Mouse (Mus musculus) ovary, adult 10 weeks (tissue): Measurements from ENCODE around the gene Slc28a2. TPM values are rescaled to one million over a fixed set of nuclear protein-coding genes. Genes with fewer than 3 reads are reported as not detected.

Source experiments
- polyA plus RNA-seq: library from polyadenylated mRNA; stranded (reverse); fragments of 350-450 nt; fragmentation: Illumina TruSeq; extraction: RNeasy Lipid Tissue Mini Kit (QIAGEN cat#74804); gene quantifications from one replicate; pipeline ENCODE4 v1.2.3, GENCODE M21; 2014

The Slc28a2 gene
- polyA plus RNA-seq, result 0.51 TPM

GRCm38 (mm10) chr2:122426200-122426599 is at the start of gene Slc28a2:
Gene Slc28a2 (plus strand): TSS chr2:122426477.

GRCm38 (mm10) chr2:122484641-122485040 is 58.4 kb downstream of the Slc28a2 start, which contains the start of gene Gm14085:
Gene Gm14085 (plus strand): TSS chr2:122484941.

Other genes starting within 250 kb of the Slc28a2 start
- gene Patl2, start 240.3 kb upstream of the Slc28a2 start, polyA plus RNA-seq, result 1.0 TPM
- not detected for gene Terb2, start 240.2 kb upstream of the Slc28a2 start, polyA plus RNA-seq
- 21.6 TPM for gene Sord, start 191.7 kb upstream of the Slc28a2 start, polyA plus RNA-seq
- gene Duox2, start 128.0 kb upstream of the Slc28a2 start, polyA plus RNA-seq, result 0.20 TPM
- not detected for gene Duoxa2, start 127.6 kb upstream of the Slc28a2 start, polyA plus RNA-seq
- not detected for gene Duoxa1, start 112.7 kb upstream of the Slc28a2 start, polyA plus RNA-seq
- not detected for gene Duox1, start 110.8 kb upstream of the Slc28a2 start, polyA plus RNA-seq
- not detected for gene Shf, start 57.3 kb upstream of the Slc28a2 start, polyA plus RNA-seq
- 0.31 TPM for gene Gm14085, start 58.5 kb downstream of the Slc28a2 start, polyA plus RNA-seq
- 83.0 TPM for gene Gatm, start 184.8 kb downstream of the Slc28a2 start, polyA plus RNA-seq
- gene AA467197, start 210.5 kb downstream of the Slc28a2 start, polyA plus RNA-seq, result 0.91 TPM